Mouse (Mus musculus) frontal cortex, postnatal 14 days (tissue): ENCODE results near the gene Rhd.
"Not testable (repeated sequence)": the region's sequence is repeated elsewhere in the genome, so short reads cannot be mapped to it uniquely, and the experiment has no call there.

Experiments
- DNase-seq, 2 experiments: peaks; one replicate each; pipeline ENCODE4 v3.0.0; 2022; ENCODE audit warnings: low spot score in 2 of 2

The Rhd gene

GRCm38 (mm10) chr4:134903046-134903445, 38.7 kb downstream of the Rhd start:
- no peak for DNase-seq

- DNase-seq = not testable (repeated sequence)
Observed at GRCm38 (mm10) chr4:134911406-134911805, 47.1 kb downstream of the Rhd start.

DNA sequence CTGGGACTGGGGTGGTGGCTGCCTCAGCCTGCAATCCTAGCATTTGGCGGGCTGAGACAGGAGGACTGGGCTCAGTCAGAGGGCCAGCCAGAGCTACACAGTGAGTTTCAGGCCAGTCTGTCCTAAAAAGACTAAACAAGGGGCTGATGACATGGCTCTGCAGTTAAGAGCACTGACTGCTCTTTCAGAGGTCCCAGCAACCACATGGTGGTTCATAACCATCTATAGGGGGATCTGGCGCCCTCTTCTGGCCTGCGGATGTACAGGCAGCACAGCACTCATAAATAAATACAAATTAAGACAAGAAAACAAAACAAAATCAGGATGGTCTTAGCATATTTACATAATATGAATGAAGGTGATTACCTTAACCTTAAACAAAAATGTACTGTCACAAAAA, 49.1 kb downstream of the Rhd start:
- DNase-seq = no peak

- no peak for DNase-seq
Observed at GRCm38 (mm10) chr4:134914122-134914863, 50.0 kb downstream of the Rhd start.

DNA sequence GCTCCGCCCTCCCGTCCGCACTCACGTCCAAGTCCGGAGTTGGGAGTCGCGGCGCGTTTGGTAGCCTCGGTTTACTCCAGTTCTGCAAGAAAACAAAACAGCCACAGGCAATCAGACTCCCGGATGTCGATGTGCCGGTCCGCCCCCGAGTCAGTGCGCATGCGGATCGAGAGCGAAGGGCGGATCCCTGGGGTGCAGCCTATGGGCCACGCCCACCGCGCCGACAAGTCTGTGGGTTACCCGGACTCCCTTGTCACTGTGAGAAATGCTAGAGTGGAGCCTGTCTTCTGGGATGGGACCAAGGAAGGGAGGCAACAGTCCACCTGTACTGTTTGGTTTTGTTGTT, 50.5 kb downstream of the Rhd start, which contains the start of gene Tmem50a:
Gene Tmem50a, minus strand, starts transcription at position 161 of the 346 bp plus-strand sequence.
- DNase-seq = peak; percentile 83 to 85

DNA sequence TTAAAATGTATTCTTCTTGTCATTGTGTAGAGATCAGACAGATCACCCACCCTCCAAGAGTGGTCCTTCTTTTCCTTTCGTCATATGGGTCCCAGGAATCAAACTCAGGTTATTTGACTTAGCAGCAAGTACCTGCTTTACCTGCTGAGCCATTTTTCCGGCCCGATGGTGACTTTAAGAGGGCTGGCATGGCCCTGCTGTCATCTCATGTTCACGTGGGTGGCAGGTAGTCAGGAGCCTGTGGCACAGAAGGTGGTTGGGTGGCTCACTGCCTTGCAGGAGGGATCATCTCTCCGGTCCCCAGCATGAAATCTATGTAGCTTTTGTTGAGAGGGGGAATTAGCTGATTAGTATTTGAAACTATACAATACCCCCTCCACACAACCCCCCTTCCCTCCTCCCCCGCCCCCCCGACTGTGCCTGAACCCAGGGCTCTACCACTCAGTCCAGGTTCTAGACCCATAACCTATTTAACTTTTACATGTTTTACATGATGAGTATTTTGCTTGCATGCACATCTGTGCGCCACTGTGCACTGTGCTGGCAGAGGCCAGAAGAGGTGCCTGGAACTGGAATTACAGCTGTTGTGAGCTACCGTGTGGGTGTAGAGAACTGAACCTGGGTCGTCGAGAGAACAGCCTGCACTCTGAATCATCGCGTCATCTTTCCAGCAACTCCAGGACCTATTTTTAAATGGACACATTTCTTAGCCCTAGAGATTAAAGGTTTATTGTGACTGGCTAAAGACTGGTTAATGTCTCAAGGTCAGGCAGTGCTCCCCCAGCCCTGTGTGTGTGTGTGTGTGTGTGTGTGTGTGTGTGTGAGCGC, 51.1 kb downstream of the Rhd start:
- DNase-seq = no peak

GRCm38 (mm10) chr4:134917194-134917593, 52.9 kb downstream of the Rhd start:
- DNase-seq = no peak

DNA sequence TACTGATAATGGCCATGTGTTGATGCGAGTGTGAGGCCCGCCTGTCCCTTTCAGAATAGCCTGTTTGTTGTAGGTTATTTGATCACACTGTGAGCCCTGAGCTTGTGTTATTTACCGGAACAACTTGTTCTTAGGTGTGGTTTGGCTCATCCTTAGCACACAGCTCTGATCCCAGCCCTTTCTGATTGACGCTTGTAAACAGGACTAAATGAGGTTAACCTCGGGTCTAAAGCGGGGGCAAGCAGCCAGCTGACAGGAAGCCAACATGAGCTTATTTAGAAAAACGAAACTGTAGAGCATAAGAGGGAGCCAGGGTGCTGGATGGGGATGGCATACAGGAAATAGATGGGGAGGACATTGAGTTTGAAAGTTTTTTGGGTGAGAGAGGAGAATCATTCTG, 54.0 kb downstream of the Rhd start:
- DNase-seq = no peak

GRCm38 (mm10) chr4:134919733-134920540, 55.6 kb downstream of the Rhd start:
- DNase-seq = no peak

- DNase-seq = no peak
Observed at GRCm38 (mm10) chr4:134920631-134921030, 56.3 kb downstream of the Rhd start.

- DNase-seq = no peak
Observed at GRCm38 (mm10) chr4:134921703-134922102, 57.4 kb downstream of the Rhd start.

GRCm38 (mm10) chr4:134922111-134922924, 58.0 kb downstream of the Rhd start:
- no peak for DNase-seq

DNA sequence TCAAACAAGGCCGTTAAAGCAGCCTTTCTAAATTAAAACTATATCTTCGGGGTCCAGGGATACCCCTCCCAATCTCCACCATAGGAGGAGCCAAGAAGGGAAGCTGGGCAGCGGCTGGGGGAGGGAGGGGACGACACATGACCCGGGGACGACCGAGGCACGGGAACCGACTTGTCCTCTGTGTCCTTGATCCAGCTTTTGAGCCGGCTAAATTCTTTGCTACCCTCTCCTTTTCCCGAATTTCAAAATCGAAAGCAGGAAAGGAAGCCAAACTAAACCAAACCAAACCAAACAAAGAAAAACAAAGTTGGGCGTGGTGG, 58.5 kb downstream of the Rhd start:
- peak; percentile 42 to 48 for DNase-seq

- peak; percentile 97 to 98 for DNase-seq
Observed at GRCm38 (mm10) chr4:134923258-134924018, 59.1 kb downstream of the Rhd start, which contains the start of gene Rsrp1. TSS of gene Rsrp1 (plus strand) at chr4:134923592.

GRCm38 (mm10) chr4:134924019-134924741, 59.8 kb downstream of the Rhd start:
- peak; percentile 33 for DNase-seq

DNA sequence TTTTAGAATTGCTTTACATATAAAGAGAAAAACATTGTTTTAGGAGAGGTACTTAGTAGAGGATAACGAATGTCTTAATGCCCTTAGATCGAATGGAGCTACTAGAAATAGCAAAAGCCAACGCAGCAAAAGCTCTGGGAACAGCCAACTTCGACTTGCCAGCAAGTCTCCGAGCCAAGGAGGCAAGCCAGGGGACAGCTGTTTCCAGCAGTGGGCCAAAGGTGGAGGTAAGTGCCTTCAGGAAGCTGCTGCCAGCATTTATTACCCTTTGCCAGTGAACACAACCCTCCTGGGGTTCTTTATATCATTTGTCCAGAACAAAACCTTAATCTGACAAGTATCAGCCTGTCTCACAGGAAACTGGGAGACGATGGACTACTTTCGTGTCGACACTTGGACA, 60.9 kb downstream of the Rhd start:
- no peak for DNase-seq

GRCm38 (mm10) chr4:134927815-134928463, 63.6 kb downstream of the Rhd start:
- no peak for DNase-seq

GRCm38 (mm10) chr4:134928464-134928836, 64.1 kb downstream of the Rhd start:
- no peak for DNase-seq

GRCm38 (mm10) chr4:134929536-134929935, 65.2 kb downstream of the Rhd start:
- DNase-seq = no peak

- DNase-seq = no peak
Observed at GRCm38 (mm10) chr4:134930190-134930589, 65.9 kb downstream of the Rhd start.
